Mouse (Mus musculus) kidney, adult 18-20 months (tissue): Measurements from ENCODE around the gene Thsd7b.
"Not testable (repeated sequence)": the region's sequence is repeated elsewhere in the genome, so short reads cannot be mapped to it uniquely, and the experiment has no call there.

Experiments
- DNase-seq: peaks from one replicate; pipeline ENCODE4 v3.0.0; 2021

Gene Thsd7b

DNA sequence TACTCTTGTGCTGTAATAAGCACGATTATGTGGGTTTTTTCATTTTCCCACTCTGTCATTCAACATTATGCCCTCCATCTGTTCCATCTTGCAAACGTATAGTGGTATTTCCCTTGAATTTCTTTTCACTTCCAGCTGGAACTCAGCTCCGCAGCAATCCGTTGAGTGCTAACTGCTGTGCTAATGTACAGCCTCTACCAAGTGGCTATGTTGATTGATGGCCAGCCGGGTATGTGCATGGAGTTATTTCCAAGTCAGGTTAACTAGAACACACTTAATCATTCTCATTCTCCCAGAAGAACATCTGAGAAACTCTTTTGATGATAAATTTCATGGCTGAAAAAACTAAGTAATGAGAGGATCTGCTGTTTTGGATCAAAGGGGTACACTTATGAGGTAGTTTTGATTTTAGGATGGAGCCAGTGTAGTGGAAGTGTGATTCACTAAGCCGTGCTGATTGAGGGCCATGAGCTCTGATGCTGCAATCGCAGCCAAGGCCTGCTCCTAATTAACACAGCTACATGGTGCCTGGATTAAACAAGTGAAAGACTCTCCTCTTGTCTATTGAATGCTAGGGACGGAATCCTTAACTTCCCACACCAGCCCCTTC lies 371.3 kb downstream of the Thsd7b start:
- no peak for DNase-seq

DNA sequence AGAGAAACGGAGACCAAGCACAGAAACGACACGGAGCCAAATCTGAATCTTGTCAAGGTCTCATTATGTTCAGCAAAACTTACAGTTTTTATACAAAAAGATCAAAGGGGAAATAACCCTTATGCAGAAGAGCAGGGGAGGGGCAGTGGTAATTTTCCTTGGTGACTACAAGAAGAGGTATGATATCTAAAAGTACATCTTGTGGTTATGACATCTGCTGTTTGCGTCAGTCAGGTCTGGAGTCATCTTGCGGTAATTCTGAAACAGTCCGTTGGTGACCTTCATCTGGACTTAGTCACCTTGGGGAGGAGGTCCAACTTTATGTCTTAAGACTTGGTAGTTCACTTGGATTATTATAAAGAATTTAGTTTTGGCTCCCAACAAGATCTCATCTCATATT lies 378.3 kb downstream of the Thsd7b start:
- DNase-seq = not testable (repeated sequence)

DNA sequence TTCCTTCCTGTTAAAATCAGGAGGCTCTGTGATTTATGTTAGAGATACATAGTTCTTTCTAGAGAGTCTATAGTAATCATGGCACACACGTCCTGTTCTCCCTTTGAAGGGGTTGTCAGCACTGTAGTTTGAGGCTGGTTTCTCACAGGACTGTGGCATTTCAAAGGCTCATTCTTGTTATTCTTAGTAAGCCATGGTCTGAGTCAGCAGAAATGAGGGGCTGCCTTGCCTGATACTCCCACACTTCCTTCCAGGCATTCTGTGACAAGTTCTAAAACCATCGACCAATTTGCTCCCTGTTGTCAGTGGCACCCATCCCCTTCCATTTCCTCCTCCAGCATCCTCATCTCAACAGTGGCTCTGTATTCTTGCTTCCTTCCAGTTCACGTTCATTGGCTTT lies 384.9 kb downstream of the Thsd7b start:
- no peak for DNase-seq

- no peak for DNase-seq
Observed at GRCm38 (mm10) chr1:129675878-129676277, 402.8 kb downstream of the Thsd7b start.

DNA sequence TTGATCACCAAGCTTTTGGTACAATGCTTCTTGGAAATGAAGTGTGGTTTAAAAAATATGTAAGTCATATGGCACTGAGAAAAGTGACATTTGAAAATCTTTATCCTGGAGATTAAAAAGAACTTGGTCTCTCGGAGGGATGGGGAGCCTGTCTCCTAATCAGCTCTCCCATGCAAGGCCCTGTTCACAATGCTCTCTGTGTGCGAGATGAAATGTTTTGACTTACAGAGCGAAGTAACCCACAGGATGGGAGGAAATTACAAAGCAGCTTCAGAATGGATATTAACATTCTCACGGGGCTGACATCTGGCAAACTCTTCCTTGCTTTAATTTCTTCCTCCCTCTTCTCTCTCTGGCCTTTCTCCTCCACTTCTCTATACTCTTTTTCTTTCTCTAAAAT lies 405.7 kb downstream of the Thsd7b start:
- no peak for DNase-seq

GRCm38 (mm10) chr1:129705701-129706100 lies 432.6 kb downstream of the Thsd7b start:
- DNase-seq = no peak

- no peak for DNase-seq
Observed at GRCm38 (mm10) chr1:129712706-129713105, 439.6 kb downstream of the Thsd7b start.

- no peak for DNase-seq
Observed at GRCm38 (mm10) chr1:129713571-129713970, 440.5 kb downstream of the Thsd7b start.

DNA sequence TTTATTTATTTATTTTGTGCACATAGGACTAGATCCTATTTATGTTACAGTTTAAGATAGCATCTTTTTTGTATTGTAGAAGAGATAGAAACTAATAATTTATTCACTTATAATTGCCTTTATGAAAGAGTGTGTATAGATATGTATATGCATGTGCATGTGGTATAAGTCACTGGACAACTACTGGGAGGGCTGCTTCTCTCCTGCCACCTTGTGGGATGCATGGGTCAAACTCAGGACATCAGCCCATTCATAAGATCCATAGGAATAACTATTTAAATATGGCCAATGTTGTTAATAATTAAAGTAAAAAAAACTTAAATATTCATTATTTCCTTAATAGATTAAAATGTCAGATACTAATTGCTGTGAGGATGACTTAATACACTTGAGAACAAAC lies 446.5 kb downstream of the Thsd7b start:
- DNase-seq = no peak

- no peak for DNase-seq
Observed at GRCm38 (mm10) chr1:129731991-129732390, 458.9 kb downstream of the Thsd7b start.

DNA sequence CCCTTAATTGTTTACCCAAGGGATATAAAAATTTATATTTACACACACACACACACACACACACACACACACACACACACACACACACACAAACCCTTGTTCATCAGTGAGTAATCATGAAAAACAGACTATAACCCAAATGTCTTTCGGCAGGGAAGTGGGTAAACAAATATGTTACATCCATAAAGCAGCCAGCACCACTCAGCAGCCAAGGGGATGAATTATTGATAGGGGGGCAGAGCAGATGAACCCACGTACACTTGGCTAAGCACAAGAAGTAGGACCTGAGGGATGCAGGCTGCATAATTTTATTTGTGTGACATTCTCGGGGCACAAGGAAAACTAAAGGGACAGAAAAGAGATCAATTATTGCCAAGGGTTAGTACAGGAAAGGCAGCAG lies 474.5 kb downstream of the Thsd7b start:
- DNase-seq = no peak

DNA sequence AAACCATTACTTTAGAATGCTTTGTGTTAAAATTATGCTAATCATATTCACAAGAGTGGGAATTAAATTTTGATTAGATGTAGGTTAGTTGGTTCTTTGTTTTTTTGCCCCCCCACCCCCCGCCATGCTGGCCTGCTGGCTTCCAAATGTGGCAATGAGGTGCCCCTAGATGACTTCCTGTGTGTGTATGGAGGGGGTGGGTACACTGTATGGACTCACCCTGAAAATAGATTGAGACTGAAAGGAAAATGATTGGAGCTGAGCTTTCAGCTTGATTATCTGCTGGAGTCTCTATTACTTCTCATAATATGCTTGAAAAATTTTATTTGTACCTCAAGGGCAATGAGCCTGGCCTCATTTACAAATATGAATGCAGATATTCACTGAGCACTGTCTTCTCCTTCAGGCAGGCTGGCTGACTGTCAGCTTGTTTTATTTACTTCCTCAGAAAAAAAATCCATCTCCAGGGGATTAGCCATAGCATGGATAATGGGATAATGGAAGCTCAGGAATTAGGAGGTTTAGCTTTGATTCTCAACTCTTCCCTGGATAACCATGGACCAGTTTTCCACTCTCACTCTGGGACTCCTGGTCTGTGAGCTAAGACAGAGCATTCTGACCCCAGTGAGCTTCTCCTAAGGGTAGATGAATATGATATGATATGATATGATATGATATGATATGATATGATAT lies 483.6 kb downstream of the Thsd7b start:
- no peak for DNase-seq

- no peak for DNase-seq
Observed at GRCm38 (mm10) chr1:129759003-129759402, 485.9 kb downstream of the Thsd7b start.

- no peak for DNase-seq
Observed at GRCm38 (mm10) chr1:129761234-129761633, 488.1 kb downstream of the Thsd7b start.

DNA sequence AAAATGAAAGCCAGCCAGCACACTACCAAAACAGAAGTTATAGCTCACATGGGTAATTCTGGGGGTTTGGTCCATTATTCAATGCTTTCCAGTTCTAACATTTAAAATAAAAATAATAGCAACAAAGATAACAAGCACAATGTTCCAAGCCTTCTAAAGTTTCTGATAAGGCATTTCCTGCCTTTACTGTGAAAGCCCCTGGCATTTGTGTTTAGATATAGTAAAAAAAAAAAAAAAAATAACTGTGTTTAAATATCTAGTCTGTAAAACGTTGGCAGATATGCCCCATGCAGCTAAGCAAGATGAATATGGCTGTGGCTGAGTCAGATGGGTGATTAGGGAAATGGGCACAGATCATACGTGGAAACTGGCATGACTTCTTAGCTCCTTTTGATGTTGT lies 491.6 kb downstream of the Thsd7b start:
- DNase-seq = no peak

GRCm38 (mm10) chr1:129777055-129777454 lies 504.0 kb downstream of the Thsd7b start:
- DNase-seq = no peak

GRCm38 (mm10) chr1:129779506-129779905 lies 506.4 kb downstream of the Thsd7b start:
- no peak for DNase-seq

- no peak for DNase-seq
Observed at GRCm38 (mm10) chr1:129780589-129780988, 507.5 kb downstream of the Thsd7b start.

DNA sequence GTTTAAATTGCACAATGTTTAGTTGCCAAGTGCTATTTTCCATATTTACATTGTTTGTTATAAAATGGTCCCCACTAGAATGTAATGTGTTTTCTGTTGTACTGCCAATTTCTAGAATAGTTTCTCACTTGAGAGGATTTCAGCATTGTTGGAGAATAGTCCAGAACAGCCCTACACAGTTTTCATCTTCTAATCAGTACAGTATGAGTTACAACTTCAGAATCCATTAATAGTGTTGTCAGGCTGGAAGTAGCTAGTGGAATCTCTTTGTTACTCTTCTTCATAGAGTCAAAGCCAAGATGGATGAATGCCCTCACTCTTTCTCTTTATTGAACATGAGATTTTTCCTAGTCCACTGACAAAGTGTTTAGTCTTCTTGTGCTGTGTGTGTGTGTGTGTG lies 525.4 kb downstream of the Thsd7b start:
- no peak for DNase-seq

GRCm38 (mm10) chr1:129826927-129827326 lies 553.8 kb downstream of the Thsd7b start:
- no peak for DNase-seq

- no peak for DNase-seq
Observed at GRCm38 (mm10) chr1:129837324-129837723, 564.2 kb downstream of the Thsd7b start.

- no peak for DNase-seq
Observed at GRCm38 (mm10) chr1:129837776-129838175, 564.7 kb downstream of the Thsd7b start.

GRCm38 (mm10) chr1:129838486-129838885 lies 565.4 kb downstream of the Thsd7b start:
- no peak for DNase-seq

- no peak for DNase-seq
Observed at GRCm38 (mm10) chr1:129843416-129843815, 570.3 kb downstream of the Thsd7b start.

DNA sequence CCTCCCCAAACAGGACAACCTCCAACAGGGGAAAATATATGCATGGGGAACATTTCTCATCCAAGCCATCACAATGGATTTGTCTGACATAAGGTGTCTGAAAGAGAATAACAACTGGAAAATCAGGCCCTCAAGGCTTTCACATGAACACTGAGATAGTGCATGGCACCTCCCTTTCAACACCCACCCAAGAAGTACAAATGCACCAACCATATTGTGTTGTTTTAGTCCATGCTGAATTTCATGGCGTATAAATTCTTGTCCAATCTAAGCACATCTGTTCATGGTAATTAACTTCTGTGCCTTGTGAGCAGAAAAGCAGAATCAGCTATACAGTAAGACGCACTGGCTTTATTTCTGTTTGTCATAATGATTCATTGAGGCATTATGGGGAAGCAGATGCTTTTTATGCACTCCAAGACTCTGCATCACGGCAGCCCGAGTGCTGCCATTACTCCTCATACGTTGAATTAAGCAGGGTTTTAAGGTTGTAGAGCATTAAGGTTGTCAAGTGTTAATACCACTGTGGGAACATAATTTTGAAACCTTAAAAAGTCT lies 577.0 kb downstream of the Thsd7b start:
- no peak for DNase-seq
